Mouse (Mus musculus) kidney, adult 8-10 months (tissue): ENCODE measurements around the gene Glipr1l1.
"Not testable (repeated sequence)": the region's sequence is repeated elsewhere in the genome, so short reads cannot be mapped to it uniquely, and the experiment has no call there.

Experiments
- DNase-seq, 2 experiments: peaks; one replicate each; pipeline ENCODE4 v3.0.0; 2022

The Glipr1l1 gene

GRCm38 (mm10) chr10:112059702-112060582 is at the start of gene Glipr1l1:
Gene Glipr1l1 (plus strand): TSS chr10:112060189.
- peak; percentile 26 to 52 for DNase-seq

GRCm38 (mm10) chr10:112023585-112023984 is 36.4 kb upstream of the Glipr1l1 start:
- DNase-seq = no peak

- not testable (repeated sequence) for DNase-seq
Observed at GRCm38 (mm10) chr10:112028689-112029088, 31.3 kb upstream of the Glipr1l1 start.

DNA sequence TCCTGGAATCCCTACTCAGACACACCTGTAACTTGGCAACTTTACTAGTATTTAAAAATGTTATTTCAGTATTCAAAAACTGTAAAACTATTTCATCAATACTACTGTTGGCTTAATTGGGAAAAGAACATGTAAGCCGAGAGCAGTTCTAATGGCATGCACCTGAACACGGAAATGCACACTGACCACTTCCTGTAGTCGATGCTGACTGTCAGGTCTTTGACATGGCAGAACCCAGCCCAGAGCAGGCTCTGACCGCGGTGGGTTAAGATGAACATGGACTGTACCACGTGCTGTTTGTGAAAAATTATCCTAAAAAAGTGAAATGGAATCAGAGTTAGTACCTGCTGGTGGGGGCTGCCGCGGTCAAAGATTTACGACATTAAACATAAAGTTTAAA is 16.5 kb upstream of the Glipr1l1 start:
- DNase-seq = not testable (repeated sequence)

DNA sequence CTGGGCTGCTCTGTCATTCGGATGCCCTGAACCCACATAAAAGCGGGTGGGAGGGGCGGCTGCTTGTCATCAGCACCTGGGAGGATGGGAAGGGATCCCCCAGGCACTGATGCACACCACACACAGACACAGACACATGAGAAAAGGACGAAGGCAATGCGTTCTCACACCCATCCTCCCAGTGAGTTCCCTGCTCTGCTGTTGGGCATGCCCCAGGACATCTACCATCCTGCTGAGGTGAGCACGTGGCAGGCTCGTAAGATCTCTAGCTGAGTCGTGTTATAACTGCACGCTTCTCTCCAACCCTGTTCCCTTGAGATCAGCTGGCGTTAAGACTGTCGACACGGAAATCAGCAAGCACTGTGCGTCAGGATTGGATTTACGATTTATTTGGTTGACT is 15.7 kb upstream of the Glipr1l1 start:
- DNase-seq = not testable (repeated sequence)

DNA sequence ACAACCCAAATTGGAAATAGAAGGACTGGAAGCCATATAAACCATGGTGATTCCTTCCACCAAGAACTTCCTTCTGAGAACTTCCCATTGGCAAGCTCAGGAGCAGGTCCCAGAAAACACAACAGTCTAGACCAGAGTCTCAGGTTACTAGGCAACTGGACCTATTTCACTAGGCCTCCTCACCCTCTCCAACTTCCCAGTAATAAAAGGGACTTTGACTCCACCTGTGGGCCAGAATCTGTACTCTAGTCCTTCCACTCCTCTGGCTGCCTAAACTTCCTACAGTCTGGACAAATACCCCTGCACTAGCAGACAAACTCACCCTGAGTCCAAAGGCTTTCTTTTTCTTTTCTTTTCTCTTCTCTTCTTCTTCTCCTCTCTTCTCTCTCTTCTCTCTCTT is 8.8 kb upstream of the Glipr1l1 start:
- DNase-seq = no peak

DNA sequence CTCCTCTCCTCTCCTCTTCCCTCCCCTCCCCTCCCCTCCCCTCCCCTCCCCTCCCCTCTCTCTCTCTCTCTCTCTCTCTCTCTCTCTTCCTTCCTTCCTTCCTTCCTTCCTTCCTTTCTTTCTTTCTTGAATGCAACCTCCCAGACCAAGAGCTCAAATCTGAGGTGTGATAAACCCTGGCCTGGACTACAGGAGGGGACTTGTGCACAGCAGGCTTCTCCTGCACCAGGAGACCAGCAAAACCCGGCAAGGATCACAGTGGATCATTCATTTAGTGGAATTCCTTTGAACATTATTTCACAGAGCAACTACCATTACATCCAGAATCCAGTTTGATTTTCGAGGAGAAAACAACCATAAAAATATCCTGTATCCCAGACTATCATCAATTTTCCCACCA is 8.0 kb upstream of the Glipr1l1 start:
- DNase-seq = peak in 1 of 2 experiments; percentile 4

DNA sequence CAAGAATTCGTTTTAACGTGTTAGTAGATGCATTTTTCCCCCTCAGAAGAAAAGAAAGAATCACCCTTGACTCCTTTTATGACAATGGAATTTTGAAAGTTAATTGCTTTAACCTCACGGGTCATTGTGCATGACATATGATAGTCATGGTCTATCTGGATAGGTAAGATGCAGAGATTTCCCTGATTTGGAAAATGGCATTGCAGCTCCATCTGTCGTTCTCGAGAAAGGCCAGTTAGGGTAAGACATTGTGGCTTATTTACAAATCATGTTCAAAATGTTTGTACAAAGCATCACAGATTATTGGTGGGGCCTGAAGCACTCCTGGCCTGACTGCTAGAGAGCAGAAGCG is 570 bp downstream of the Glipr1l1 start:
- DNase-seq = not testable (repeated sequence)

GRCm38 (mm10) chr10:112080044-112080443 is 20.1 kb downstream of the Glipr1l1 start:
- no peak for DNase-seq

- DNase-seq = no peak
Observed at GRCm38 (mm10) chr10:112083157-112083556, 23.2 kb downstream of the Glipr1l1 start, which contains the start of gene Glipr1l2. Gene Glipr1l2 (plus strand): TSS chr10:112083354.

GRCm38 (mm10) chr10:112105785-112106184 is 45.8 kb downstream of the Glipr1l1 start:
- DNase-seq = peak; percentile 13 to 60

DNA sequence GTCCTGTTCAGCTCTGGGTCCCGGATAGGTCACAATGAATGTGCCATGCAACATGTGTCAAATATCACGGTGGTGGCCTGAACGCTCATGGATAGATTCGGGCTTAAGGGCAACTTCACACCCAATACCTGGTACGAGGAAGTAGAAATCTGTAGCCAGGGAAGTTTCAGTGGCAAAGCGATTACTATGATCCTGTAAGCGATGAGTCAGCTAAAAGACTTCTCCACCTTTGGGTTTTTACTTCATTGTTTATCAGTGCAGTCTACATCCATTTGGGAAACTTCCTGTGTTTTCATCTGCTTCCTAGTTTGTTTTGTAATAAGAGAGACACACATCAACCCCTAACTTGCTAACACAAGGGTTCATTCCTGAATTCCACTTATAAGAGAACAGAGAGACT is 50.4 kb downstream of the Glipr1l1 start:
- DNase-seq = no peak

- DNase-seq = not testable (repeated sequence)
Observed at GRCm38 (mm10) chr10:112125090-112125489, 65.1 kb downstream of the Glipr1l1 start.

GRCm38 (mm10) chr10:112127682-112128230 is 67.8 kb downstream of the Glipr1l1 start:
- not testable (repeated sequence) for DNase-seq
